Mouse (Mus musculus) megakaryocyte, embryonic 14.5 days (primary cell): ENCODE measurements around the gene Vmn1r219.

Experiments used
- FLI1 ChIP-seq: IDR thresholded peaks from 2 replicates; pipeline ENCODE4 v1.6.1; 2012; ENCODE audit warnings: low read length, inconsistent platforms, mixed read lengths
- GATA1 ChIP-seq: IDR thresholded peaks from 3 replicates; pipeline ENCODE4 v1.6.1; 2012; ENCODE audit warnings: mixed read lengths, low read length, inconsistent platforms, borderline replicate concordance

- no peak for TF ChIP-seq GATA1
- no peak for TF ChIP-seq FLI1
Measured at GRCm38 (mm10) chr13:23159012-23159411, at the start of gene Vmn1r219.
